Mouse (Mus musculus) kidney, postnatal 25 days (tissue): Measurements from ENCODE around the gene Zranb3.
"Not testable (repeated sequence)": the region's sequence is repeated elsewhere in the genome, so short reads cannot be mapped to it uniquely, and the experiment has no call there.

Source experiments
- DNase-seq, 2 experiments: peaks; one replicate each; pipeline ENCODE4 v3.0.0; 2021; ENCODE audit warnings: mixed read lengths in 2 of 2

The Zranb3 gene

GRCm38 (mm10) chr1:128058625-128059024 is 44.2 kb downstream of the Zranb3 start:
- no peak for DNase-seq

- no peak for DNase-seq
These were observed 45.6 kb downstream of the Zranb3 start for GRCm38 (mm10) chr1:128057269-128057668.

GRCm38 (mm10) chr1:128046920-128047319 is 55.9 kb downstream of the Zranb3 start:
- DNase-seq = no peak

- DNase-seq = no peak
These were observed 56.4 kb downstream of the Zranb3 start for GRCm38 (mm10) chr1:128046455-128046854.

GRCm38 (mm10) chr1:128044181-128044580 is 58.7 kb downstream of the Zranb3 start:
- DNase-seq = no peak

GRCm38 (mm10) chr1:128036296-128036695 is 66.6 kb downstream of the Zranb3 start:
- DNase-seq = peak; percentile 8 to 34

GRCm38 (mm10) chr1:128032123-128032522 is 70.7 kb downstream of the Zranb3 start:
- no peak for DNase-seq

GRCm38 (mm10) chr1:128031524-128031923 is 71.3 kb downstream of the Zranb3 start:
- no peak for DNase-seq

- no peak for DNase-seq
These were observed 78.3 kb downstream of the Zranb3 start for GRCm38 (mm10) chr1:128024363-128025114.

GRCm38 (mm10) chr1:128020001-128020770 is 82.7 kb downstream of the Zranb3 start:
- DNase-seq = no peak

- no peak for DNase-seq
These were observed 86.8 kb downstream of the Zranb3 start for GRCm38 (mm10) chr1:128016035-128016492.

GRCm38 (mm10) chr1:128013698-128014386 is 89.0 kb downstream of the Zranb3 start:
- no peak for DNase-seq

- DNase-seq = no peak
These were observed 93.1 kb downstream of the Zranb3 start for GRCm38 (mm10) chr1:128009751-128010150.

- not testable (repeated sequence) for DNase-seq
These were observed 96.7 kb downstream of the Zranb3 start for GRCm38 (mm10) chr1:128006042-128006600.

GRCm38 (mm10) chr1:128004371-128004720 is 98.5 kb downstream of the Zranb3 start:
- DNase-seq = no peak

- DNase-seq = no peak
These were observed 99.0 kb downstream of the Zranb3 start for GRCm38 (mm10) chr1:128003712-128004370.

- DNase-seq = no peak
These were observed 100.7 kb downstream of the Zranb3 start for GRCm38 (mm10) chr1:128002159-128002558.

- DNase-seq = not testable (repeated sequence)
These were observed 101.9 kb downstream of the Zranb3 start for GRCm38 (mm10) chr1:128000931-128001330.

GRCm38 (mm10) chr1:127993892-127994291 is 109.0 kb downstream of the Zranb3 start:
- no peak for DNase-seq

GRCm38 (mm10) chr1:127989876-127990731 is 112.7 kb downstream of the Zranb3 start:
- peak; percentile 8 to 52 for DNase-seq

GRCm38 (mm10) chr1:127989387-127989786 is 113.5 kb downstream of the Zranb3 start:
- DNase-seq = no peak
